Mouse (Mus musculus): ENCODE data around the gene Arhgef25.

DNA sequence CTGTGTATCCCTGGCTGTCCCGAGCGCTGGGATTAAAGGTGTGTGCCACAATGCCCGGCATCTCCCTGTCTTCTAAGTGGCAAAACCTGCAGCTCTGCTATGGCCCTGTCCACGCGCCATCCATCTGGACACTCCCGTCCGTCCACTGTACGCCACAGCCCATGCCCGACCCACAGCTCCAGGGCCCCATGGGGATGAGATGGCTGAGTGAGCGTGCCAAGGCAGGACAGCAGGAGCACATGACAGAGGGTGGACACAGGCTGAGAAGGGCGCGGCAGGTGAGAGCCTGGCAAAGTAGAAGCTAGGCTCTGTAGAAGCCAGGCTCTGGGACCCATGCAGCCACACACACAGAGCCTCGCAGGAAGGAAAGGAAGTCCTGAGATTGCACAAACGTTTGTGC is 41.9 kb upstream of the Arhgef25 start:
- TF ChIP-seq CTCF (IDR thresholded peaks at IDR 0.05; ENCODE audit: control insufficient read depth, insufficient read depth, low read length) (no peak), POLR2A (IDR thresholded peaks at IDR 0.05; ENCODE audit: borderline replicate concordance, control insufficient read depth, low read depth, low read length) (no peak)

All from bone marrow, adult 2 months (tissue).